ENCODE assay signal across 9 mouse cellular contexts in the genomic region with DNA sequence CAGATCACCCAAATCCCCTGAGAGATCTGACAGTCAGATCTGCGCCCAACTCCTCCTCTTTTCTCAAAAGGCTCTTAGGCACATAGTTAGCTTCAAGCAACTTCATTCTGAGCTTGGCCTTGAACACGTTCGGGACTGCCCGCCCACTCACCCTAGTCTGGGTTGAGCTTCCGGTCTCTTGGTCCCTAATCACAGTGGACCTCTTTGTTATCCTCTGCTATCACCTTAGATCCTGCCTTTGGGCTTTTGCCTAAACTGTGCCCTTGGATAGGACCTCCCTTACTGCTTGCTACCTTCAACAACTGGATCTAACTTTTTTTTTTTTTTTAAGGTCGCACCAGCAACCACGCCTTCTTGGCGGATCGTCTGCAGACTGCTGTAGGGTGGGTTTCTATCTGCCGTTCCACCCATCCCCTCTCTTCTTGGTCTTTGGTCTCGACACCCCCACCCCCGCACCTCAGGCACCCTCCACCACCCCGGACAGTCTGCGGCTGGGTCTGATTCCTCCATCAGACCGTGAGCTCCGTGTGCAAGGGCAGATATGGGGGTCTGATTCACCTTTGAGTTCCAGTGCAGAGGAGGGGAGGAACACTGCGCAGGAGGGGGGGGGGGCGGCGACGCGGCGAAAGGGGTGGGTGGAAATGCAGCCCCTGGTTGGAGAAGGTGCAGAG. TPM values are rescaled to one million over a fixed set of nuclear protein-coding genes. Genes with fewer than 3 reads are reported as not detected.
DNase-seq lines count a peak whose midpoint lies in the region; ATAC-seq and TF ChIP-seq lines count a peak whose summit lies in the region.
"Had no signal": no experiment of that assay in that cellular context is flagged by ENCODE, and none has a peak within 500 bp of the region (broad histone marks: within the 10 kb centered on the region; RNA-seq: fewer than 3 reads in every experiment).

No protein-coding gene starts in this region.

- H3K27ac ChIP-seq in forebrain, embryonic 11.5 days (ENCODE audit: low read depth, low read length), result peak overlapping the region; percentile 99
- peak overlapping the region; percentile 99 for H3K27ac ChIP-seq in hindbrain, embryonic 10.5 days
- H3K27ac ChIP-seq in limb, embryonic 11.5 days (replicated peaks; ENCODE audit: low read depth, low read length), result peak overlapping the region; percentile 100
- peak overlapping the region; percentile 100 for H3K27ac ChIP-seq in midbrain, embryonic 15.5 days
- H3K27ac ChIP-seq in stomach, postnatal 0 days (replicated peaks), result peak overlapping the region; percentile 98

- no peaks in the 10 kb centered on the region for H3K9me3 ChIP-seq in forebrain, embryonic 11.5 days (ENCODE audit: control insufficient read depth, low read length)
- no peaks in the 10 kb centered on the region for H3K9me3 ChIP-seq in hindbrain, embryonic 10.5 days
- no peaks in the 10 kb centered on the region for H3K9me3 ChIP-seq in limb, embryonic 11.5 days (ENCODE audit: control insufficient read depth, low read length)
- H3K9me3 ChIP-seq in midbrain, embryonic 15.5 days, result no peaks in the 10 kb centered on the region
- H3K9me3 ChIP-seq in stomach, postnatal 0 days (ENCODE audit: control insufficient read depth, low read length), result no peaks in the 10 kb centered on the region

- ATAC-seq in forebrain, embryonic 11.5 days (replicated peaks; ENCODE audit: low FRiP score), result peak; percentile 32
- ATAC-seq in limb, embryonic 11.5 days (ENCODE audit: insufficient number of reproducible peaks, low FRiP score, low TSS enrichment, low read depth), result peak; percentile 22; the same call in 1 of the 2 replicates
- ATAC-seq in midbrain, embryonic 15.5 days (replicated peaks), result peak; percentile 63
- ATAC-seq in stomach, postnatal 0 days (ENCODE audit: low FRiP score, low TSS enrichment), result peak; percentile 10; the same call in 1 of the 2 replicates

- H3K27me3 ChIP-seq in forebrain, embryonic 11.5 days (ENCODE audit: control insufficient read depth, insufficient read depth, low read length), result no peaks in the 10 kb centered on the region
- H3K27me3 ChIP-seq in hindbrain, embryonic 10.5 days (ENCODE audit: insufficient read depth, poor library complexity, severe bottlenecking), result no peaks in the 10 kb centered on the region
- H3K27me3 ChIP-seq in limb, embryonic 11.5 days (ENCODE audit: control insufficient read depth, insufficient read depth, low read length), result no peaks in the 10 kb centered on the region
- H3K27me3 ChIP-seq in midbrain, embryonic 15.5 days (replicated peaks), result no peaks in the 10 kb centered on the region
- no peaks in the 10 kb centered on the region for H3K27me3 ChIP-seq in stomach, postnatal 0 days (ENCODE audit: control insufficient read depth, insufficient read depth, low read length)

- peak; percentile 40 to 44 for DNase-seq in layer of hippocampus, adult 8-10 months (ENCODE audit: low spot score in 2 of 2)
- no peak for DNase-seq in layer of hippocampus, adult 9-10 months (ENCODE audit: low spot score)
- peak; percentile 76 for DNase-seq in brain, embryonic 14.5 days (ENCODE audit: low read depth)
- DNase-seq in forebrain, embryonic 11.5 days (ENCODE audit: low spot score), result peak; percentile 77
- DNase-seq in hindbrain, embryonic 10.5 days (ENCODE audit: low spot score), result peak; percentile 65
- peak; percentile 68 for DNase-seq in limb, embryonic 11.5 days (ENCODE audit: low spot score)
- DNase-seq in stomach, postnatal 0 days (ENCODE audit: low spot score), result peak; percentile 48

- peak overlapping the region; percentile 83 for H3K4me3 ChIP-seq in forebrain, embryonic 11.5 days (ENCODE audit: low read depth, low read length)
- H3K4me3 ChIP-seq in hindbrain, embryonic 10.5 days, result peak overlapping the region; percentile 89
- peak overlapping the region; percentile 84 for H3K4me3 ChIP-seq in limb, embryonic 11.5 days (ENCODE audit: low read depth, low read length)
- H3K4me3 ChIP-seq in midbrain, embryonic 15.5 days, result peak overlapping the region; percentile 98
- peak overlapping the region; percentile 87 for H3K4me3 ChIP-seq in stomach, postnatal 0 days (ENCODE audit: low read depth, low read length)

- TF ChIP-seq POLR2A in brain, embryonic 14.5 days (IDR thresholded peaks at IDR 0.05; ENCODE audit: borderline replicate concordance, extremely low read depth, insufficient read depth, insufficient read length, poor library complexity, severe bottlenecking), result no peak

- H3K4me2 ChIP-seq in forebrain, embryonic 11.5 days (ENCODE audit: low read depth, low read length, severe bottlenecking), result peak overlapping the region; percentile 65
- H3K4me2 ChIP-seq in limb, embryonic 11.5 days (ENCODE audit: low read depth, severe bottlenecking), result peak overlapping the region; percentile 98
- peak overlapping the region; percentile 89 for H3K4me2 ChIP-seq in midbrain, embryonic 15.5 days
- peak overlapping the region; percentile 84 for H3K4me2 ChIP-seq in stomach, postnatal 0 days (replicated peaks; ENCODE audit: low read depth)

- H3K4me1 ChIP-seq in forebrain, embryonic 11.5 days (replicated peaks; ENCODE audit: control insufficient read depth, insufficient read depth, low read length), result peaks cover 2% of the 10 kb centered on the region; the same call in 1 of the 2 replicates
- peaks cover 34% of the 10 kb centered on the region for H3K4me1 ChIP-seq in hindbrain, embryonic 10.5 days (replicated peaks)
- H3K4me1 ChIP-seq in limb, embryonic 11.5 days (ENCODE audit: control insufficient read depth, insufficient read depth, low read length), result peaks cover 8% of the 10 kb centered on the region; the same call in 1 of the 2 replicates
- H3K4me1 ChIP-seq in midbrain, embryonic 15.5 days, result peaks cover 21% of the 10 kb centered on the region
- no peaks in the 10 kb centered on the region; the same call in 1 of the 2 replicates for H3K4me1 ChIP-seq in stomach, postnatal 0 days (replicated peaks; ENCODE audit: control insufficient read depth, insufficient read depth)

- no peak for TF ChIP-seq CTCF in brain, embryonic 14.5 days (IDR thresholded peaks at IDR 0.05; ENCODE audit: borderline replicate concordance, extremely low read depth, insufficient read depth, insufficient read length)
- no peak for TF ChIP-seq CTCF in stomach, postnatal 0 days (IDR thresholded peaks at IDR 0.05; ENCODE audit: low read depth)

- peak overlapping the region; percentile 91 for H3K9ac ChIP-seq in forebrain, embryonic 11.5 days (ENCODE audit: low read length)
- H3K9ac ChIP-seq in limb, embryonic 11.5 days (ENCODE audit: low read length), result peak overlapping the region; percentile 88
- peak overlapping the region; percentile 100 for H3K9ac ChIP-seq in midbrain, embryonic 15.5 days
- H3K9ac ChIP-seq in stomach, postnatal 0 days (ENCODE audit: low read length), result peak overlapping the region; percentile 86

- no peak for TF ChIP-seq EP300 in stomach, postnatal 0 days (optimal IDR thresholded peaks at IDR 0.05)

- WGBS in forebrain, embryonic 11.5 days, result under 1% methylated on average over 17 of the region's 22 CpGs
- 1% methylated on average over 20 of the region's 22 CpGs for WGBS in hindbrain, embryonic 10.5 days
- under 1% methylated on average over 20 of the region's 22 CpGs for WGBS in limb, embryonic 11.5 days
- WGBS in midbrain, embryonic 15.5 days, result 1% methylated on average over 19 of the region's 22 CpGs
- WGBS in stomach, postnatal 0 days, result 1% methylated on average over 20 of the region's 22 CpGs

- H3K36me3 ChIP-seq in forebrain, embryonic 11.5 days (ENCODE audit: control insufficient read depth, insufficient read depth, low read length), result no peaks in the 10 kb centered on the region; the same call in 1 of the 2 replicates
- peaks cover 13% of the 10 kb centered on the region for H3K36me3 ChIP-seq in hindbrain, embryonic 10.5 days
- H3K36me3 ChIP-seq in limb, embryonic 11.5 days (ENCODE audit: control insufficient read depth, insufficient read depth, low read length), result no peaks in the 10 kb centered on the region
- H3K36me3 ChIP-seq in midbrain, embryonic 15.5 days (replicated peaks), result no peaks in the 10 kb centered on the region
- H3K36me3 ChIP-seq in stomach, postnatal 0 days (ENCODE audit: control insufficient read depth, insufficient read depth, low read length), result no peaks in the 10 kb centered on the region

RNA-seq across cellular contexts. Expression of a gene that starts 0.9 kb away (rescaled TPM):
- 100 to 1,000 TPM in 3 of 4 experiments, 10 to 100 TPM in 1; 88.5 to 132 (median 119) TPM for total RNA-seq in layer of hippocampus, adult 8-10 months (2022)
- 58.8 and 80.4 TPM in 2 replicates for polyA plus RNA-seq in brain, embryonic 14.5 days (2012; rRNA removed)
- 38.3 and 43.0 TPM in 2 replicates for polyA plus RNA-seq in forebrain, embryonic 11.5 days (2014; fragmentation: Nextera tagmentation; extraction: Ambion mirVana)
- polyA plus RNA-seq in hindbrain, embryonic 10.5 days (2016; fragmentation: Nextera tagmentation; extraction: Ambion mirVana), result 43.9 and 44.2 TPM in 2 replicates
- 35.5 and 39.7 TPM in 2 replicates for polyA plus RNA-seq in limb, embryonic 11.5 days (2014; fragmentation: Nextera tagmentation; extraction: Ambion mirVana)
- 30.3 and 33.3 TPM in 2 replicates for polyA plus RNA-seq in midbrain, embryonic 15.5 days (2015; fragmentation: Nextera tagmentation; extraction: Ambion mirVana)
- 7.9 and 8.2 TPM in 2 replicates for polyA plus RNA-seq in stomach, postnatal 0 days (2015; fragmentation: Nextera tagmentation; extraction: Ambion mirVana)

RNA-seq across cellular contexts. Expression of a gene that starts 28.9 kb away (rescaled TPM):
- total RNA-seq in layer of hippocampus, adult 8-10 months (2022), result under 1 TPM; 0.57 to 0.73 (median 0.60) TPM
- polyA plus RNA-seq in brain, embryonic 14.5 days (2012; rRNA removed), result 0.11 and 0.25 TPM in 2 replicates
- 1.3 and 1.5 TPM in 2 replicates for polyA plus RNA-seq in forebrain, embryonic 11.5 days (2014; fragmentation: Nextera tagmentation; extraction: Ambion mirVana)
- polyA plus RNA-seq in hindbrain, embryonic 10.5 days (2016; fragmentation: Nextera tagmentation; extraction: Ambion mirVana), result 0.63 and 1.2 TPM in 2 replicates
- polyA plus RNA-seq in limb, embryonic 11.5 days (2014; fragmentation: Nextera tagmentation; extraction: Ambion mirVana), result 1.5 and 2.0 TPM in 2 replicates
- 1.2 and 1.6 TPM in 2 replicates for polyA plus RNA-seq in midbrain, embryonic 15.5 days (2015; fragmentation: Nextera tagmentation; extraction: Ambion mirVana)
- 0.78 and 0.98 TPM in 2 replicates for polyA plus RNA-seq in stomach, postnatal 0 days (2015; fragmentation: Nextera tagmentation; extraction: Ambion mirVana)
- total RNA-seq: neutrophil, adult 5-6 weeks had no signal

RNA-seq across cellular contexts. Expression of a gene that starts 57.7 kb away (rescaled TPM):
- not detected for total RNA-seq in layer of hippocampus, adult 8-10 months (2022)
- polyA plus RNA-seq in brain, embryonic 14.5 days (2012; rRNA removed), result 0.05 TPM in 1 of 2 replicates, not detected in the other
- polyA plus RNA-seq in forebrain, embryonic 11.5 days (2014; fragmentation: Nextera tagmentation; extraction: Ambion mirVana), result 0.20 TPM in 1 of 2 replicates, not detected in the other
- not detected in 2 replicates for polyA plus RNA-seq in hindbrain, embryonic 10.5 days (2016; fragmentation: Nextera tagmentation; extraction: Ambion mirVana)
- not detected in 2 replicates for polyA plus RNA-seq in limb, embryonic 11.5 days (2014; fragmentation: Nextera tagmentation; extraction: Ambion mirVana)
- polyA plus RNA-seq in midbrain, embryonic 15.5 days (2015; fragmentation: Nextera tagmentation; extraction: Ambion mirVana), result 0.22 and 0.25 TPM in 2 replicates
- polyA plus RNA-seq in stomach, postnatal 0 days (2015; fragmentation: Nextera tagmentation; extraction: Ambion mirVana), result 0.36 and 0.59 TPM in 2 replicates

Comparison
In these comparisons a context has a peak if more than half of its experiments do, and no peak if none do; other contexts are left out.
1. ATAC-seq: peak in every context shown above with its lines; median percentile 63 in midbrain, embryonic 15.5 days; 32 in forebrain, embryonic 11.5 days; 22 in limb, embryonic 11.5 days; 10 in stomach, postnatal 0 days.